Mouse (Mus musculus): ENCODE measurements around the gene Mettl16. TPM values are rescaled to one million over a fixed set of nuclear protein-coding genes. Genes with fewer than 3 reads are reported as not detected.

Gene Mettl16
- polyA plus RNA-seq, 1 experiment from 2014 or later, result 58.4 TPM

DNA sequence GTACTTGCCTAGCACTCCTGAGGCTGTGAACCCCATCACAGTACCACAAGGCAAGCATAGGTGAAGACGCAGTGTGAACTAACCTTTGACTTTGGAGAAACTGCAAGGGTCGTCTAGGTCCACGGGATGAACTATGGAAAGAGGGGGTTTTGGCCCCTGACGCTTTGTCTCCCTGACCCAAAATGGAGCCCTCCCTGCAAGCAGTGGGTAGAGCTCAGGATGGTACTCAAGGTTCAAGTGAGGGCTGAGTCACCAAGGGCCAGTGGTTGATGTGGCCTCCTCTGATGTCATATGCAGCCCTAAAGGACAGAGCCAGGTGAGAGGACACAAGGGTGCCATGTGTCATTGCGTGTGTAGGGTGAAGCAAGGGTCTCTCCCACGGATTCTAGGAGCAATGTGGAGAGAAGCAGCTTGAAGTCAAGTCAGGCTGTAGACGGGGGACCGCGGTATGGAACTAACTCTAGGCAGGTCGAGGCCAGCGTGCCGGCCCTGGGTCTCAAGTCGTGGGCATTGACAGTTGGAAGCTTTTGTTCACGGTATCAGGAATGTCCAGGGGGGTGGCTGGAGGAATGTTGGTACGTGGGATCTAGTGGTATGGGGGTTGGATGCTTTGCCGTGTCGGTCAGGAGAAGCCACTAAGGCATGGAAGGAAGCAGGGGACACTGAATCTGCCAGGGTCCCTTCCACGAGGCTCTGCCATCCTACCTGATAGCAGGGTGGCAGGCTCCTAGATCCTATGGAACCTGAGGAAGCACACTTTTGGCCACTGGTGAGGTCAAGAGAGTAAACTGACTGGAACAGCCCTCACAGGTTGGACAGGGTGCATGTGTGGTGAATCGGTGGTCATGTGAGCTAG is 69.5 kb downstream of the Mettl16 start:
- Histone ChIP-seq H3K9me3 (no peaks in the 10 kb centered on the region), H3K27me3 (no peaks in the 10 kb centered on the region), H3K4me2 (no peak overlapping the region), H3K36me3 (peaks cover 58% of the 10 kb centered on the region), H3K9ac (no peak overlapping the region), H3K4me1 (peaks cover 40% of the 10 kb centered on the region), H3K27ac (no peak overlapping the region), H3K4me3 (no peak overlapping the region)
- WGBS, result 92% methylated on average over 19 of the region's 19 CpGs
- ATAC-seq (ENCODE audit: insufficient number of reproducible peaks, insufficient read depth, low FRiP score, low TSS enrichment, low read depth), result no peak

GRCm38 (mm10) chr11:74840739-74841138 is 70.1 kb downstream of the Mettl16 start:
- no peaks in the 10 kb centered on the region for H3K9me3 ChIP-seq
- H3K36me3 ChIP-seq, result peaks cover 64% of the 10 kb centered on the region
- H3K27me3 ChIP-seq, result no peaks in the 10 kb centered on the region
- H3K4me1 ChIP-seq, result peaks cover 40% of the 10 kb centered on the region
- H3K4me3 ChIP-seq, result no peak overlapping the region
- H3K9ac ChIP-seq, result no peak overlapping the region
- H3K4me2 ChIP-seq, result no peak overlapping the region
- ATAC-seq (ENCODE audit: insufficient number of reproducible peaks, insufficient read depth, low FRiP score, low TSS enrichment, low read depth), result no peak
- 86% methylated on average over 8 of the region's 8 CpGs for WGBS
- H3K27ac ChIP-seq, result no peak overlapping the region

GRCm38 (mm10) chr11:74841366-74841765 is 70.7 kb downstream of the Mettl16 start:
- Histone ChIP-seq H3K9ac (no peak overlapping the region), H3K4me2 (no peak overlapping the region), H3K4me1 (peaks cover 34% of the 10 kb centered on the region), H3K4me3 (no peak overlapping the region), H3K27ac (no peak overlapping the region), H3K9me3 (no peaks in the 10 kb centered on the region), H3K27me3 (no peaks in the 10 kb centered on the region), H3K36me3 (peaks cover 67% of the 10 kb centered on the region)
- no peak for ATAC-seq (ENCODE audit: insufficient number of reproducible peaks, insufficient read depth, low FRiP score, low TSS enrichment, low read depth)
- 84% methylated on average over 9 of the region's 9 CpGs for WGBS

- no peak overlapping the region for H3K4me2 ChIP-seq
- no peak overlapping the region for H3K4me3 ChIP-seq
- no peaks in the 10 kb centered on the region for H3K9me3 ChIP-seq
- peaks cover 60% of the 10 kb centered on the region for H3K36me3 ChIP-seq
- ATAC-seq (ENCODE audit: insufficient number of reproducible peaks, insufficient read depth, low FRiP score, low TSS enrichment, low read depth), result no peak
- H3K4me1 ChIP-seq, result peaks cover 28% of the 10 kb centered on the region
- WGBS, result 91% methylated on average over 13 of the region's 13 CpGs
- H3K27me3 ChIP-seq, result no peaks in the 10 kb centered on the region
- H3K9ac ChIP-seq, result no peak overlapping the region
- H3K27ac ChIP-seq, result no peak overlapping the region
Measured at GRCm38 (mm10) chr11:74842045-74842444, 71.4 kb downstream of the Mettl16 start.

DNA sequence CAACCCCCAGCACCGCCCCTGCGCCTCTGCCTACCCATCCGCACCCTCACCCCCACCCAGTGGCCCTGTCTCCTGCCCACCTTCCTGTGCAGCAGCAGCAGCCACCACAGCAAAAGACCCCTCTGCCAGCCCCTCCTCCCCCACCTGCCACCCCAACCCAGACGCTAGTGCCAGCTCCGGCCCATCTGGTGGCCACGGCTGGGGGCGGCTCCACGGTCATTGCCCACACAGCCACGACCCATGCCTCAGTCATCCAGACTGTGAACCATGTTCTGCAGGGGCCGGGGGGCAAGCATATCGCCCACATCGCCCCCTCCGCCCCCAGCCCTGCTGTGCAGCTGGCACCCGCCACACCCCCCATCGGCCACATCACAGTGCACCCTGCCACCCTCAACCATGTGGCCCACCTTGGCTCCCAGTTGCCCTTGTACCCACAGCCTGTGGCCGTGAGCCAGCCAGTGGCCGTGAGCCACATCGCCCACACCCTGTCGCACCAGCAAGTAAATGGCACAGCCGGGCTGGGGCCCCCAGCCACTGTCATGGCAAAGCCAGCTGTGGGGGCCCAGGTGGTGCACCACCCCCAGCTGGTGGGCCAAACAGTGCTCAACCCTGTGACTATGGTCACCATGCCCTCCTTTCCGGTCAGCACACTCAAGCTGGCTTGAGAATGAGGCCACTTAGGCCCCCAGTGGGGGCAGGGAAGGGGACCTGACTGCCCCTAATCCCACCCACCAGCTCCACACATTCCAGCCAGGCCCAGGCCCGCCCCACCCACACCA is 72.2 kb downstream of the Mettl16 start:
- Histone ChIP-seq H3K4me3 (no peak overlapping the region), H3K36me3 (peaks cover 59% of the 10 kb centered on the region), H3K27me3 (no peaks in the 10 kb centered on the region), H3K9me3 (no peaks in the 10 kb centered on the region), H3K4me1 (peaks cover 22% of the 10 kb centered on the region), H3K9ac (no peak overlapping the region), H3K27ac (peak overlapping the region; percentile 36; the same call in 1 of the 2 replicates), H3K4me2 (no peak overlapping the region)
- 88% methylated on average over 22 of the region's 22 CpGs for WGBS
- ATAC-seq (ENCODE audit: insufficient number of reproducible peaks, insufficient read depth, low FRiP score, low TSS enrichment, low read depth), result no peak

DNA sequence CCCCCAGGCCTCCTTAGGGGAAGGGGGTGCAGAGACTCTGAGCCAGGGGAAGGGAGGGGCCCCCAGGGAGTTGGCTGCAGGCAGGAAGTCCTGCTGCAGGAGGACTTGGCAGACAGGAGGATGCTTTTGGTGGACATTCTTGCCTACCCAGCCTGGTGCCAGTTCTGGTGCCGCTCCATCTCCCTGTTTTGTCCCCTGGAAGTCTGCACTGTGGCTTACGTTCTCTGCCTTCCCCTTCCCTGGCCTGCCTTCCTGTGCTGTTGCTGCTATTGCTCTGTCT is 72.7 kb downstream of the Mettl16 start:
- Histone ChIP-seq H3K27me3 (no peaks in the 10 kb centered on the region), H3K4me1 (peaks cover 27% of the 10 kb centered on the region), H3K36me3 (peaks cover 59% of the 10 kb centered on the region), H3K4me3 (no peak overlapping the region), H3K27ac (peak overlapping the region; percentile 36; the same call in 1 of the 2 replicates), H3K9me3 (no peaks in the 10 kb centered on the region), H3K9ac (no peak overlapping the region), H3K4me2 (no peak overlapping the region)
- WGBS, result 72% methylated on average over 2 of the region's 2 CpGs
- ATAC-seq (ENCODE audit: insufficient number of reproducible peaks, insufficient read depth, low FRiP score, low TSS enrichment, low read depth), result no peak

DNA sequence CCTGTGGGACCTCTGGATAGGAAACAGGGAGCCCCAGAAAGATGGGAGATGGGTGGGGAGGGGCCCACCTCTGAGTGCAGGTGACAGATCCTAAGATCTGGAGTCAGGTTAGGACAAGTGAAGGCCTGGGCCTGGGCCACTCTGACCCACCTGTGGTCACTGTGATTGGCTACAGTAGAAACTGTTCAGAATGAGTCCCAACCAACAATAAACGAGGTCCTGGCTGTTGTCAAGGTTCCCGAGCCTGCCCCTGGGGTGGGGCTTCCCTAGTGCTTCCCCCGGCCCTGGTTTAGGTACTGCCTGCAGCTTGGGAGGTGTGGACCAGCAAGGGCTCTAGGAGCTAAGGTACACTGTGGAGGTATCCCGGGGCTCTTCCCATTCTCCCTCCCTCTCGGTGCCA is 73.1 kb downstream of the Mettl16 start:
- Histone ChIP-seq H3K4me3 (no peak overlapping the region), H3K4me1 (peaks cover 31% of the 10 kb centered on the region), H3K27ac (no peak overlapping the region; the same call in 1 of the 2 replicates), H3K4me2 (no peak overlapping the region), H3K36me3 (peaks cover 59% of the 10 kb centered on the region), H3K27me3 (no peaks in the 10 kb centered on the region), H3K9me3 (no peaks in the 10 kb centered on the region), H3K9ac (no peak overlapping the region)
- no peak for ATAC-seq (ENCODE audit: insufficient number of reproducible peaks, insufficient read depth, low FRiP score, low TSS enrichment, low read depth)
- WGBS, result 63% methylated on average over 5 of the region's 5 CpGs

DNA sequence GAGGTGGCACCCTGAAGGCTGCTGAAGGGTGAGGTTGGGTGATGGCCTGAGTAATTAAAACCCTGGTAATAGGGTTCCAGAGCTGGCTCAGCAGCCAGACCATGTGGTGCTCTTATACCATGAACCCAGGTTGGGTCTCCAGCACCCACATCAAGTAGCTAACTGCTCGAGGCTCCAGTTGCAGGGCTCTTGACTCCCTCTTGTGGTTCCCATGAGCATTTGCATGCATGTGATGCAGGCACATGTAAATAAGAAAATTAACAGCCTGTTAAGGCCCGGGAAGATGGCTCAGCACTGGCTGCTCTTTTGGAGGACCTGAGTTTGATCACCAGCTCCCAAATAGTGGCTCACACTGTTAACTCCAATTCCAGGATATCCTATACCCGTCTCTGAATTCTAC is 75.2 kb downstream of the Mettl16 start:
- ATAC-seq (ENCODE audit: insufficient number of reproducible peaks, insufficient read depth, low FRiP score, low TSS enrichment, low read depth), result no peak
- Histone ChIP-seq H3K36me3 (peaks cover 56% of the 10 kb centered on the region), H3K4me2 (no peak overlapping the region), H3K27me3 (no peaks in the 10 kb centered on the region), H3K27ac (no peak overlapping the region), H3K4me3 (no peak overlapping the region), H3K9ac (no peak overlapping the region), H3K9me3 (no peaks in the 10 kb centered on the region), H3K4me1 (peaks cover 26% of the 10 kb centered on the region)
- 65% methylated on average over 3 of the region's 3 CpGs for WGBS

DNA sequence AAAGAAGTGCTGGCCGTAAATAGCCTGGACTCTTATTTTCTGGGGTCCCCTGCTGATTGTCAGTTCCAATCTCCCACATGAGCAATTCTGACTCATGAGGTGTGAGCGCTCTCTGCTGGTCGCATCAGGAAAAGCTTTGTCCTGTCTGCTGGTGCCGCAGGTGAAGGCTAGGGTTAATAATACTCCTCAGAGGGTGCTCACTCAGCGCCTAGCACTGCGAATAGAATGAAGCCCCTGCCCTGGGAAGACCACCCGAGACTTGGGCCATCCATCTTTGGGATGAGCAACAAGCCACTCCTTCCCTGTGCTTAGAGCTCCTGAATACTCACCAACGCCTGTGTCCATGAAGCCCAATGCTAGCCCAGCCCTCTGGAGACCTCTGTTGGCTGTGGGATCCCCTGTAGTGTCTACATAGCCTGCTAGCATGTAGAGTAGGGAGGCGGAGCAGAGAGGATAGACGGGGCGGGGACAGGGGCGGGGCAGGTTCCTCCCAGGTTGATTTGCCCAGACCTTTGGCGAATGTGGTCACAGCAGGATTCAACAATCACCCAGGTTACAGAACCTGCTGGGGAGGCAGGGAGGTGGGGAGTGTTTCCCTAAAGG is 77.4 kb downstream of the Mettl16 start:
- Histone ChIP-seq H3K4me2 (0 out of 2 replicates have a peak overlapping the region, but pooled peaks have one; percentile 3), H3K27me3 (no peaks in the 10 kb centered on the region), H3K27ac (0 out of 2 replicates have a peak overlapping the region, but pooled peaks have one; percentile 0), H3K36me3 (peaks cover 37% of the 10 kb centered on the region), H3K4me3 (no peak overlapping the region), H3K9me3 (no peaks in the 10 kb centered on the region), H3K4me1 (peaks cover 25% of the 10 kb centered on the region), H3K9ac (no peak overlapping the region)
- WGBS, result 6% methylated on average over 13 of the region's 13 CpGs
- peak; percentile 49; the same call in 1 of the 2 replicates for ATAC-seq (ENCODE audit: insufficient number of reproducible peaks, insufficient read depth, low FRiP score, low TSS enrichment, low read depth)

GRCm38 (mm10) chr11:74850998-74851661 is 80.5 kb downstream of the Mettl16 start:
- ATAC-seq (ENCODE audit: insufficient number of reproducible peaks, insufficient read depth, low FRiP score, low TSS enrichment, low read depth), result no peak
- no peak overlapping the region for H3K4me2 ChIP-seq
- H3K4me3 ChIP-seq, result no peak overlapping the region
- 0 out of 2 replicates have a peak overlapping the region, but pooled peaks have one; percentile 27 for H3K9ac ChIP-seq
- H3K27ac ChIP-seq, result 0 out of 2 replicates have a peak overlapping the region, but pooled peaks have one; percentile 51
- H3K27me3 ChIP-seq, result no peaks in the 10 kb centered on the region
- H3K36me3 ChIP-seq, result peaks cover 17% of the 10 kb centered on the region
- 70% methylated on average over 14 of the region's 14 CpGs for WGBS
- peaks cover 19% of the 10 kb centered on the region; the same call in 1 of the 2 replicates for H3K4me1 ChIP-seq
- H3K9me3 ChIP-seq, result no peaks in the 10 kb centered on the region

DNA sequence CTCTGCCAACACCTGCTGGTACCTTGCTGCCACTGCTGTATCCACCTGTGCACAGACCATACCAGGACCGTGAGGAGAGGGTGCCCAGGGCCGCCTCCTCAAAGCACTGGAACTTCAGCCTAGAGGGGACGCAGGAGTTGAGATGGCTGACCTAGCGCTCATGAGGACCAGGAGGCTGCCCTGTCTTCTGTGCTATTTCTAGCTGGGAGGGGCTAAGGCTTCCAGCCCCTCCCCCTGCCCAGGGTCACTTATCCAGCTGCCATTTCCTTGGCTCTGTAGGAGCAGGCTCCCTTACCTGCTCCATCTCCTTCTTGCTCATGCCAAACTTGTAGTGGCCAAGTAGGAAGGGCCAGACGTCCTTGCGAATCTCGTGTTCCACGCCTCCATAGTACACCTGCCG is 87.1 kb downstream of the Mettl16 start:
- ATAC-seq (ENCODE audit: insufficient number of reproducible peaks, insufficient read depth, low FRiP score, low TSS enrichment, low read depth), result no peak
- no peak overlapping the region for H3K4me3 ChIP-seq
- no peak overlapping the region for H3K27ac ChIP-seq
- no peak overlapping the region for H3K4me2 ChIP-seq
- H3K4me1 ChIP-seq, result no peaks in the 10 kb centered on the region
- H3K9me3 ChIP-seq, result no peaks in the 10 kb centered on the region
- 85% methylated on average over 9 of the region's 9 CpGs for whole genome bisulfite sequencing
- no peaks in the 10 kb centered on the region for H3K27me3 ChIP-seq
- H3K9ac ChIP-seq, result no peak overlapping the region
- 0 out of 2 replicates have a peak, but pooled peaks cover 9% of the 10 kb centered on the region for H3K36me3 ChIP-seq
